Mouse (Mus musculus): ENCODE measurements around the gene Plagl2. TPM values are rescaled to one million over a fixed set of nuclear protein-coding genes. Genes with fewer than 3 reads are reported as not detected.

Plagl2 gene
- polyA plus RNA-seq, 1 experiment, result 12.4 TPM

GRCm38 (mm10) chr2:153202766-153203165, 38.5 kb downstream of the Plagl2 start:
- DNase-seq, result no peak
- 60% methylated on average over 1 of the region's 1 CpGs for WGBS
- Histone ChIP-seq H3K4me1 (ENCODE audit: control insufficient read depth, insufficient read depth, low read length) (no peaks in the 10 kb centered on the region), H3K4me3 (replicated peaks; ENCODE audit: extremely low read depth, low read depth, low read length) (no peak overlapping the region)
- TF ChIP-seq POLR2A (IDR thresholded peaks at IDR 0.05; ENCODE audit: borderline replicate concordance, extremely low read depth, low read depth, low read length), result no peak
- no peak for TF ChIP-seq CTCF (IDR thresholded peaks at IDR 0.05; ENCODE audit: insufficient read depth, low read length)

- Histone ChIP-seq H3K4me1 (ENCODE audit: control insufficient read depth, insufficient read depth, low read length) (no peaks in the 10 kb centered on the region), H3K4me3 (replicated peaks; ENCODE audit: extremely low read depth, low read depth, low read length) (no peak overlapping the region)
- 62% methylated on average over 2 of the region's 2 CpGs for WGBS
- TF ChIP-seq POLR2A (IDR thresholded peaks at IDR 0.05; ENCODE audit: borderline replicate concordance, extremely low read depth, low read depth, low read length) (no peak), CTCF (IDR thresholded peaks at IDR 0.05; ENCODE audit: insufficient read depth, low read length) (no peak)
- no peak for DNase-seq
Measured at GRCm38 (mm10) chr2:153199114-153199513, 42.1 kb downstream of the Plagl2 start.

GRCm38 (mm10) chr2:153198485-153198884, 42.7 kb downstream of the Plagl2 start:
- DNase-seq, result no peak
- Histone ChIP-seq H3K4me3 (replicated peaks; ENCODE audit: extremely low read depth, low read depth, low read length) (no peak overlapping the region), H3K4me1 (ENCODE audit: control insufficient read depth, insufficient read depth, low read length) (no peaks in the 10 kb centered on the region)
- WGBS, result 51% methylated on average over 5 of the region's 5 CpGs
- TF ChIP-seq POLR2A (IDR thresholded peaks at IDR 0.05; ENCODE audit: borderline replicate concordance, extremely low read depth, low read depth, low read length) (no peak), CTCF (IDR thresholded peaks at IDR 0.05; ENCODE audit: insufficient read depth, low read length) (no peak)

- DNase-seq, result no peak
- no peaks in the 10 kb centered on the region for H3K4me1 ChIP-seq (ENCODE audit: control insufficient read depth, insufficient read depth, low read length)
- 93% methylated on average over 3 of the region's 3 CpGs for WGBS
- no peak for TF ChIP-seq POLR2A (IDR thresholded peaks at IDR 0.05; ENCODE audit: borderline replicate concordance, extremely low read depth, low read depth, low read length)
- no peak for TF ChIP-seq CTCF (IDR thresholded peaks at IDR 0.05; ENCODE audit: insufficient read depth, low read length)
- no peak overlapping the region for H3K4me3 ChIP-seq (replicated peaks; ENCODE audit: extremely low read depth, low read depth, low read length)
Measured at GRCm38 (mm10) chr2:153194255-153194654, 47.0 kb downstream of the Plagl2 start.

GRCm38 (mm10) chr2:153191242-153191641, 50.0 kb downstream of the Plagl2 start:
- TF ChIP-seq POLR2A (IDR thresholded peaks at IDR 0.05; ENCODE audit: borderline replicate concordance, extremely low read depth, low read depth, low read length) (no peak), CTCF (IDR thresholded peaks at IDR 0.05; ENCODE audit: insufficient read depth, low read length) (no peak)
- H3K4me1 ChIP-seq (ENCODE audit: control insufficient read depth, insufficient read depth, low read length), result no peaks in the 10 kb centered on the region
- H3K4me3 ChIP-seq (replicated peaks; ENCODE audit: extremely low read depth, low read depth, low read length), result no peak overlapping the region
- WGBS, result 75% methylated on average over 2 of the region's 2 CpGs
- no peak for DNase-seq

- no peak for DNase-seq
- TF ChIP-seq POLR2A (IDR thresholded peaks at IDR 0.05; ENCODE audit: borderline replicate concordance, extremely low read depth, low read depth, low read length) (no peak), CTCF (IDR thresholded peaks at IDR 0.05; ENCODE audit: insufficient read depth, low read length) (no peak)
- 94% methylated on average over 2 of the region's 2 CpGs for WGBS
- H3K4me1 ChIP-seq (ENCODE audit: control insufficient read depth, insufficient read depth, low read length), result no peaks in the 10 kb centered on the region
- no peak overlapping the region for H3K4me3 ChIP-seq (replicated peaks; ENCODE audit: extremely low read depth, low read depth, low read length)
Measured at GRCm38 (mm10) chr2:153187848-153188247, 53.4 kb downstream of the Plagl2 start.

GRCm38 (mm10) chr2:153186176-153186591, 55.0 kb downstream of the Plagl2 start:
- Histone ChIP-seq H3K4me3 (replicated peaks; ENCODE audit: extremely low read depth, low read depth, low read length) (no peak overlapping the region), H3K4me1 (ENCODE audit: control insufficient read depth, insufficient read depth, low read length) (no peaks in the 10 kb centered on the region)
- WGBS, result 63% methylated on average over 2 of the region's 2 CpGs
- no peak for DNase-seq
- TF ChIP-seq POLR2A (IDR thresholded peaks at IDR 0.05; ENCODE audit: borderline replicate concordance, extremely low read depth, low read depth, low read length) (no peak), CTCF (IDR thresholded peaks at IDR 0.05; ENCODE audit: insufficient read depth, low read length) (no peak)

GRCm38 (mm10) chr2:153179961-153180360, 61.3 kb downstream of the Plagl2 start:
- no peak for TF ChIP-seq CTCF (IDR thresholded peaks at IDR 0.05; ENCODE audit: insufficient read depth, low read length)
- no peak for TF ChIP-seq POLR2A (IDR thresholded peaks at IDR 0.05; ENCODE audit: borderline replicate concordance, extremely low read depth, low read depth, low read length)
- 82% methylated on average over 3 of the region's 3 CpGs for WGBS
- DNase-seq, result no peak
- Histone ChIP-seq H3K4me1 (ENCODE audit: control insufficient read depth, insufficient read depth, low read length) (peaks cover 7% of the 10 kb centered on the region), H3K4me3 (replicated peaks; ENCODE audit: extremely low read depth, low read depth, low read length) (no peak overlapping the region)

GRCm38 (mm10) chr2:153179126-153179860, 61.9 kb downstream of the Plagl2 start:
- no peak for DNase-seq
- Histone ChIP-seq H3K4me1 (ENCODE audit: control insufficient read depth, insufficient read depth, low read length) (peaks cover 7% of the 10 kb centered on the region), H3K4me3 (replicated peaks; ENCODE audit: extremely low read depth, low read depth, low read length) (no peak overlapping the region)
- WGBS, result 72% methylated on average over 10 of the region's 10 CpGs
- TF ChIP-seq CTCF (IDR thresholded peaks at IDR 0.05; ENCODE audit: insufficient read depth, low read length) (no peak), POLR2A (IDR thresholded peaks at IDR 0.05; ENCODE audit: borderline replicate concordance, extremely low read depth, low read depth, low read length) (no peak)

Other genes with a start within 250 kb of the Plagl2 start
- gene Pdrg1, start 226.0 kb downstream of the Plagl2 start, polyA plus RNA-seq (2012; rRNA removed), result 39.9 and 61.9 TPM in 2 replicates
- gene Xkr7, start 209.6 kb downstream of the Plagl2 start, polyA plus RNA-seq (2012; rRNA removed), result 0.03 TPM in 1 of 2 replicates, not detected in the other
- gene Ccm2l, start 175.5 kb downstream of the Plagl2 start, polyA plus RNA-seq (2012; rRNA removed), result 164 and 177 TPM in 2 replicates
- 45.0 and 52.8 TPM in 2 replicates for gene Hck, start 133.0 kb downstream of the Plagl2 start, polyA plus RNA-seq (2012; rRNA removed)
- 32.7 and 45.8 TPM in 2 replicates for gene Tm9sf4, start 80.1 kb downstream of the Plagl2 start, polyA plus RNA-seq (2012; rRNA removed)
- gene Tspyl3, start 16.0 kb downstream of the Plagl2 start, polyA plus RNA-seq (2012; rRNA removed), result 6.0 and 9.3 TPM in 2 replicates
- gene Pofut1, start 107 bp upstream of the Plagl2 start, polyA plus RNA-seq (2012; rRNA removed), result 24.3 and 25.5 TPM in 2 replicates
- gene Kif3b, start 50.0 kb upstream of the Plagl2 start, polyA plus RNA-seq (2012; rRNA removed), result 6.4 and 10.8 TPM in 2 replicates
- gene Asxl1, start 104.4 kb upstream of the Plagl2 start, polyA plus RNA-seq (2012; rRNA removed), result 11.4 and 15.3 TPM in 2 replicates